Mouse (Mus musculus) ovary, postnatal 14 days (tissue): ENCODE data around the gene Vim.

Experiments
- DNase-seq: peaks from one replicate; pipeline ENCODE4 v3.0.0; 2022; ENCODE audit warnings: low spot score

Gene Vim

GRCm38 (mm10) chr2:13573408-13574065, at the start of gene Vim:
Gene Vim, plus strand, starts transcription at chr2:13573927.
- peak; percentile 59 for DNase-seq

DNA sequence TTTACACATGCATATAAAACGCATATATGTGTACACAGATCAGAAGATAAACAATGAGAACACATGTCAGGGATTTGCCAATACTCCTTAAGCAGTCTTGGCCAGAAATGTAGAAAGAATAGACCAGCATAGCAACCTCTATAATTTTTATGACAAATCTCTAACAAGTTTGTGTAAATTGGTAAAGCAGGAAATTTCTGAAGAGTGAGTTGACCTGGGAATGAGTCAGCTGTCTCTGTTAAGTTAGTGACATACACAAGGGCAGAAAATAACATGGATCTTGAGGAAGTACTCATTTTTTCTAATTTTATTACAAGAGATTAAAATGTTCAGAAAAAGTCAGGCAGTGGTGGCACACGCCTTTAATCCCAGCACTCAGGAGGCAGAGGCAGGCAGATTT, 47.5 kb upstream of the Vim start:
- DNase-seq = no peak

GRCm38 (mm10) chr2:13527125-13527524, 46.6 kb upstream of the Vim start:
- no peak for DNase-seq

DNA sequence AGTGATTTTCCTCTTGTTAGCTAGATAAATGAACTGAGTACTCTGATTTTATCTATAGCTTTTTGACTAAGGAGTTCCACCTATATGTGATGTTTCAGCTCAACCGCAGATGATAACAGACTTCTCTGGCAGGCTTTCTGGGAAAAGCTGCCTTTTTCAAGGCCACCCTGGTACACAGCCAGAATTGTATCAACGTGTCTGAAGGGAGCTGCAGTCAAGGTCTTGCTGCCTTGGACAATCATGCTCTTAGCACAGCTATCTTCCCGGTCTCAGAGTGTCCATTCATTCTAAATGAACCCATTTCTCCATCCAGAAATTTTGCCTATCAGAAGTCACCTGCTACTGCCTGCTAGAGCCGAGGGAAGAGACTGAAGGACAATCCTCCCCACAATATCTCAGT, 46.2 kb upstream of the Vim start:
- no peak for DNase-seq

DNA sequence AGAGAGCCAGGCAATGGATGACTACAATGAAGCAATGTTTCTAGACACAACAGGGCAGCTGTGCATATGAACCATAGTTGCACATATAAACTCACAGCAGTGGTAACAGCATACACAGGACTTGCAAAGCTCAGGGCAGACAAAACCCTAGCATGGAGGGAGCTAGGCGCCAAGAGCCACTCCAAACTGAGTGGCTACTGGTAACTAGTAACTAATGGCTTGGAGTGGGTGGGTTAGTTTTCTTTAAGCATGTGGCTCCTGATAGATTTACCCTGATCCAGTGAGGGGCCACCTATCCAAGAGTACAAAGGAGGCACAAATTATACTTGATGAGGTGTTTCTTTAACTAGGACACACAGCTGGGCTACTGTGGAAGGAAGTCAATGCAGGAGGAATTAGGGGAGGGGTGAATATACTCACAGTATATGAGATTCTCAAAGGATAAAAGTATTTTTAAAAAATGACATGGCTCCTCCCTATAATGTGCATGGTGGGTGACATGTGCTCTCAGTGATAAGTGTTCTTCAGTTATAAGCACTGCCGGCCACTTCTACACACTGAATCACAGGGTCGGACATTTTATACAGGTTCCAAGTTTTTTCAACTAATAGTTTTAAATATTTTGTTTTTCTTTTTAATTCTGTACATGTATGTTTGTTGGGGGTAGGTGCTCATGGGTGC, 44.3 kb upstream of the Vim start:
- no peak for DNase-seq

DNA sequence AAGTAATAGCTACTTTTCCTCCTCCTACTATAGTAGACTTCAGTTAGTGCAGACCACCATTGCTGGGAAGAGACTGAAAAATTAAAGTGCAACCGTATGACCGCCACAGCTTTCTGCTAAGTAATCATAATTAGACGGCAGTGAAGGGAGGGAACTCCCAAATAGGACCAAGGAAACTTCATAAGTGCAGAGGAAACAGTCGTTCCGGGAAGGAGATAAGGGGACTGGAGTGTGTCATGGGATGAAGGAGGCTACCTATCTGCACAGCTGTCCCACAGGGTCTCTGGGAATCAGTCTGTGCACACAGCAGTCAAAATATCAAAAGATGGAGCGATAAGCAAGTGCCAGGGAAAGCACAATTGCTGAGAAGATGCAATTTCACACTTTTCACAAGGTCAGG, 43.1 kb upstream of the Vim start:
- DNase-seq = no peak

DNA sequence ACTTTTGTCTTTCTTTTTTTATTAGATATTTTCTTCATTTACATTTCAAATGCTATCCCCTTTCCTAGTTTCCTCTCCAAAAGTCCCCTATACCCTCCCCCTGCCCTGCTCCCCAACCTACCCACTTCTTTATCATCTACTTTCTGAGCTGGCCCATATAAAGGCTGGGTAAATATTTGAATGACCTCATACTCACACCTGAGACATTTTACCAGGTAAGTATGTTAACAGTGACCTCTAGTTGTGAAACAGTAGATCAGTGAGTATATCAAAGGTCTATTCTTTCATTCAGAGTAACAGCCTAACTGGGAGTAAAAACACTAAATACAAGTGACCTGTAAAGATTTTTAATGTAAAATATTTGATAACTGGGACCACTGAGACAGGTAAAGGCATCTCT, 37.0 kb upstream of the Vim start:
- DNase-seq = no peak

DNA sequence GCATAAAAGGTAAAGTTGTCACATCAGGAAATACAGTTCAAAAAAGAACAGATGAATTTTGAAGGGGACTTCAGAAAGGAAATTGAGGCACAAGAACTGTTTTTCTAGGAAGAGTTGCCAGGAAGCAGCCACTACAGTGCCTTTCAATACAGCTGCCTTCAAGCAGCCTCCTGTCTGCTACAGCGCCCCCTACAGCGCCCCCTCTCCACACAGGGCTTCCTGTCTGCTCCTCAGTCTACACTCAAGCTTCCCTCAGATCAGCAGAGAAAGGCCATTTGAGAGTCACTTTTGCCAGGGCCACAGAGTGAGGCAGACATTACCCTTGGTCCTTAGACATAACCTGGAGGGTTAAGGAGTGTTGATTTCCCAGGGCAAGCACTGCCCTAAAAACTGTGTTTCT, 36.0 kb upstream of the Vim start:
- no peak for DNase-seq

- DNase-seq = no peak
Observed at GRCm38 (mm10) chr2:13538258-13538657, 35.5 kb upstream of the Vim start.

GRCm38 (mm10) chr2:13538704-13539377, 34.9 kb upstream of the Vim start:
- DNase-seq = no peak

DNA sequence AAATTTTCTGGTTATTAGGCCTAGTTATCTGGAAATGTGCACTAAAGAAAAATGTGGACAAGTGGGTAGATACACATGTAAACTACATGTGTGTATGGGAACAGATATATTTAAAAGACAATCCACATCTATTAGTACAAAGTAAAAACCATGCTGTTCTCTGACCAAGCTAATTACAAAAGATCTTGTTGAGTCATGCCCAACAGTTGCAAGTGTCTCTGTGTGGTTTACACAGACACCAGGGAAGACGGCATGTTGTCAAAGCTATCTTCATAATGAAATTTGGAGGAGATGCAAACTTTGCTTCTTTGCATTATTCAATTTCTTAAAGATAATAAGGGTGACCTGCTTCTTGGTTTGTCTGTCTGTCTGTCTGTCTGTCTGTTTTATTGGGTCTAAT, 33.9 kb upstream of the Vim start:
- DNase-seq = no peak

DNA sequence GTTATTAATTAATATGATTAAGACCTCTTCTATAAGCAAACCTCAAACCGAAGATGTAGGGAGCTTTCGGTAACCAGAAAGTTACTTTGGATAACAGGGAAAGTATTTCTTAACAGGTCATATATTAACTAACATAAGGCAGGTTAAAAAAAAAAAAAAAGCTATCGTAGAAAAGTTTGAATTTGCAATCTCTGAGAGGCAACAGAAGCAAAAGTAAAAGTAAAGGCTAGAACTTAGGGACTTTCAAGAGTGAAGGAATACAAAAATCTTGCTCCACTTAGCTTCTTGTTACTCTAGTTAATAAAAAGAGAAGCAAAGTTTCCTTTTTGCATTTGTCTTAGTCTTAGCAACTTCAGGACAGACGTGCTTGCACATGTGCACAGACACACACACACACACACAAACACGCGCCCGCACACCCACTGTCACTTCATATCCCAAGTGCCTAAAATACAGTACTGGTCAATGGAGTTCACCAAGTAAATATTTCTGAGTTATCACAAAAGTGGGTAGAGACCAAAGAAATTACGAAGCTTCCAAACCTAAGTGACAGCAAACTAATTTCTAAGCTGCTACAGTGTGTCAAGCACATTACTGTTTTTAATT, 30.1 kb upstream of the Vim start:
- DNase-seq = no peak

DNA sequence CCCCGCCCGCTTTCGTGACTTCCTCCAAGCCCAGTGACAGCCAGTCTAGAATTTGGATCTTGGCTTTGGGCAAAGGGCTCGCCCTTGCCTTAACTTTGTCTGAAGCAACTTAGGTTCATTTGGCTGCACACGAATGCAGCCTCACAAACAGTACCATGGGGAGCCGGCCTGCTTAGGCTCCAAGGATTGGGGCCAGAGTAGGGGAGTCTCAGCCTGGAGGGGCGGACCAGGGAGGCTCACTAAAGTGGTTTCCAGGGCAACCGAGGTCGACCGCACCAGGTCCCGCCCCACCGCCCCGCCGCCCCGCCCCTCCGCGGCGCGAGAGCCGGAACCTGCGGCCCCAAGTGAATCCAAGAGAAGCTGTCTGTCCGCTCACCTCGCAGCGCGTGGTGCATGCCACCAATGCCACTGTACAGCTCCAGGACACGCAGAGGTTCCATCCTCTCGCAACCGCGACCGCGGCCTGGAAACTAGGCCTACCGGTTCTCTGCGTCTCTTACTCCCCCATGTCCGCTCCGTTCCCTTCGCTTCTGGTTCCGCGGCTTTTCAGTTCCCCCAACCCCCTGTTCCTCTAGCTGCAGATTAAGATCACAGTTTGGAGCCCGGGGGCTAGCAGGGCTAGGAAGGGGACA, 29.4 kb upstream of the Vim start, which contains the start of gene Trdmt1:
Trdmt1 (minus strand) TSS at position 476 of the 632 bp plus-strand sequence.
- DNase-seq = peak; percentile 71

GRCm38 (mm10) chr2:13548749-13549148, 25.0 kb upstream of the Vim start:
- no peak for DNase-seq

- DNase-seq = no peak
Observed at GRCm38 (mm10) chr2:13553966-13554365, 19.8 kb upstream of the Vim start.

GRCm38 (mm10) chr2:13556239-13556638, 17.5 kb upstream of the Vim start:
- DNase-seq = no peak

DNA sequence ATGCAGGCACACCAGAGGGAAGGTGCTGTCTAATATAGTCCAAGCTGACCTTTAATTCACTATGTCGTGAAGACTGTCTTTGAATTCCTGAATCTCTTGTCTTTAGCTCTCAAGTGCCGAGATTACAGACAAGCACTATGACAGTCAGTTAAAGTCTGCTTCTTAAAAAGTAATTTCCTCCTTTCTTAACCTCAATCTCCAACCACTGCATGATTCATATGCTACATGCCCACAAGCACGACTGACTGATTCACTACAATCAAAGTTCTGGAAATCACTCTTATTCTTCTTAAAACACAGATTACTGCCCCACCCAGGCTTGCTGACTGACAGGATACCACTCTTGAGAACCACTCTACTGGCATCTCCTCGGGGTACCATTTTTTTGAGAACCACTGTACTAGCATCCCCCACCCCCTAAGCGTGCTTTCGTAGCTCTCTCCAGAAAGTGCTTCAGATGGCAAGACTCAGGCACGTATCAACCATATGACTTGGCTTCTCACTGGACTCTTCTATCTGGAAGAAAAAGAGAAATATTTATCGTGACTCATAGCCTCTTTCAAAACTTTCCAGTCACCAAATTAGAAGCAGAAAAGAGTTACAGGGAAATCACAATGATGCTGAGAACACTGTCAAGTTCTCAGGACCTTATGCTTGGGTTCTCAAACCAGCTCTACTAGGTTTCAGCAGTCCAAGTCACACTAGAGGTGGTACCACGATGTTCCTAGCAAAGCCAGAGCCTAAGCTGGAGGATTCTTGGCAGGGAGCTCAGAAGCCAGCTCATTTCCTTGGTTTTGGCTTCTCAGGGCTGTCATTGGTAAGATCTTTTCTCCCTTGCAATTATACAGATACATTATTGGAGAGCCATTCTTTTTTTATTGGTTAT, 16.3 kb upstream of the Vim start:
- DNase-seq = no peak

GRCm38 (mm10) chr2:13558607-13559262, 15.0 kb upstream of the Vim start:
- DNase-seq = no peak

DNA sequence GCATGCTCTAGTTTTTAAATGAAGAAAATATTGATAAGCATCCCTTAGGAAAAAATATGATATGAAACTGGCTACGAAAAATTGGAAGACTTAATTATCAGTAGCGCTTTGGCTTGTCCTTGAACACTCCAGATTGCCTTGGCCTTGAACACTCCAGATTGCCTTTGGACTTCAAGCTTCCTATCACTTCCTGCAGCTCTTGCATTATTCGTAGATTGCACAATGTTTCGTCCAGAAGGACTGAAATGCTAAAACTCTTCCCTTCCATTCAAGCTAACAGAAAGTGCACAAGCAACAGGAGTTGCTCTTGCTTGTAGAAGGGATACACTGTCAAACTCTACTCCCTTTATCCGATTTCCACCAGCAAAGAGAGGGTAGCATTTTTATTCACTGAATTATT, 14.4 kb upstream of the Vim start:
- DNase-seq = no peak

DNA sequence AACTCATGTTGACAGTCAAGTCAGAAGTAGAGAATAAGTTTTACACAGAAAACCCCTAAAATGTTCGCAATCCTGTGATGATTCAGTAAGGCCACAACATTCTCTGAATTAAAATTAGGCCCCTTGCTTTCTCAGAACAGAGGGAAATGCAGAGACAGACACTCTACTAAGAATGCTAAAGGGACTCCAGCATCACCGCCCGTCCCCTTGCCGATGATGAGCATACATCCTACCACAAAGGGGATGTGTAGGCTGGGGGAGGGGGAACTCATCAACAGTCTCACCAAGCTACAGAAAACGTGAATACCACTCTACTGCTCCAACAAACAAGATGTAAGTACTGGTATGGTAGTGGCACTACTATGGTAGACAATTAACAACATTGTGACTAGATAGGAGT, 14.0 kb upstream of the Vim start:
- DNase-seq = no peak

DNA sequence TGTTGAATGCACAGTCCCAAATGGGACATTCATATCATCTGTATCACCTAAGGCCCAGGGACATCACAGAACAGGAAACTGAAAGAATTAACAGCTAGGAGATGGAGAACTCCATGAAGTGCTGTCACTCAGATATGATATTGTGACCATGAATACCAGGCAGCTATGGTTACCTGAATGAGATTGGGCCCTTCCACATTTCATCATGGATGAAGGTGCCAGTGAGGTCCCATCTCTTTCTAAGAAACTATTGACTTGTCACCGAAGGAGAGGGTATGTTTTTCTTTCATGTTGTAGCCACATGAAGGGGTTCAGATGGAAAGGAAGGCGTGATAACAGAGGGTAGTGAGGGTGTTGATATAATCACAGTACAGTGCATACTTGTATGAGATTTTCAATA, 13.3 kb upstream of the Vim start:
- DNase-seq = no peak
